Mouse (Mus musculus) ES-Bruce4 (cell line): ENCODE measurements around the gene Smim15.

Source experiments
- CTCF ChIP-seq: IDR thresholded peaks from one replicate; pipeline ENCODE4 v1.8.1; 2011; ENCODE audit warnings: low read depth, low read length
- POLR2A ChIP-seq: IDR thresholded peaks from one replicate; pipeline ENCODE4 v1.8.1; 2011; ENCODE audit warnings: low read length; ENCODE audit not compliant: insufficient read depth

DNA sequence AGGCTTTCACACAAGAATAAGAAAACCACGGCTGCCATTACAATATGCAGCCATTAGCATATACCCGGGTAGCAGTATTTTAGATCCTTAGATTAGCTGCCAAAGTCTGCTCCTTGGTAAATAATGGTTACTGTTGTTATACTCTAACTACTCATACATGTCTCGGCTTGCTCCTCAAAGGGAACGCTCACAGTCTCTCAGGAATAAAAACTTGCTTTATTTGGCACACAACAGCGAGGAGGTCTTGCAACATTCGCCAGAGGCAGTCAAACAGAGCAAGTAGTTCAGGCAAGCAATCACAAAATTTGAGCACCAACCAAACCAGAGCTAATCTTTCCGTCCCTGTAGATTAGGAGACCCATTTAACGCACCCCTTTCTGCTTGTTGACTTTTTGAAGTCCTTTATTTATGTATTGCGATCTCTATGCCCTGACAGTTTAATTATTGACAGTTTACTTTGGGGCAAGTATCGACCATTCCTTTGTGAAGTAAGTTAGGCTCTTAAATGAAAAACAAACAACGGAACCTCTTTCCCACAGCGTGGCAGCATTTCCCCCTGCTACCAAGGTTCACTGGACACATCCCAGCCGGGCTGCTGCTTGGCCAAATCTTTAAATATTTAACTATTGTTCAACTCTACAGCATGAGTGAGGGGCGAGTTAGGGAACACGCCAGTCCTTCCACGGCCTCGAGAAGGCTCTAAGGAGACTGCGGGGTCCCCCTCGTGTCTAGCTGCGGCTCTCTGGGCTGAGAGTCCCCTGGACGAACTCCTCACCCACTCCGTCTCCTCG, 620 bp upstream of the Smim15 start:
- no peak for TF ChIP-seq POLR2A
- TF ChIP-seq CTCF, result no peak
